Mouse (Mus musculus): ENCODE results near the gene Carhsp1.

GRCm38 (mm10) chr16:8663606-8664539 is 8.1 kb downstream of the Carhsp1 start:
- TF ChIP-seq CTCF (IDR thresholded peaks at IDR 0.05; ENCODE audit: control insufficient read depth, insufficient read depth, low read length) = no peak
- no peak for TF ChIP-seq POLR2A (IDR thresholded peaks at IDR 0.05; ENCODE audit: borderline replicate concordance, control insufficient read depth, low read depth, low read length)

All from bone marrow, adult 2 months (tissue).